Mouse (Mus musculus) MEL (cell line): ENCODE results near the gene Brip1. TPM values are rescaled to one million over a fixed set of nuclear protein-coding genes. Genes with fewer than 3 reads are reported as not detected.

Source experiments
- DNase-seq: peaks from one replicate; pipeline ENCODE4 v3.0.0; 2011; ENCODE audit warnings: low read depth, low spot score
- H3K27ac ChIP-seq: 2 replicates; pipeline ENCODE4 v1.5.1; 2012; ENCODE audit warnings: low read depth, mild to moderate bottlenecking, control low read depth, low read length, moderate library complexity; ENCODE audit not compliant: control insufficient read depth
- H3K27me3 ChIP-seq, 2 experiments: fragments of 150-350 bp in 1 of 2; sonication (generic) in 1 of 2; 2 replicates each; pipeline ENCODE4 v1.6.1; 2012; ENCODE audit warnings: low read length in 2 of 2, mild to moderate bottlenecking in 2 of 2, improper control_type of control experiment in 1 of 2, moderate library complexity in 1 of 2; ENCODE audit not compliant: insufficient read depth in 2 of 2, control insufficient read depth in 1 of 2
- H3K36me3 ChIP-seq, 2 experiments: 2 replicates each; pipeline ENCODE4 v1.6.1; 2012 to 2014; ENCODE audit warnings: low read length in 2 of 2, improper control_type of control experiment in 1 of 2, inconsistent platforms in 1 of 2, mild to moderate bottlenecking in 1 of 2; ENCODE audit not compliant: insufficient read depth in 2 of 2, control insufficient read depth in 1 of 2
- H3K4me1 ChIP-seq, 2 experiments: fragments of 150-350 bp in 1 of 2; sonication (generic) in 1 of 2; 2 replicates each; pipeline ENCODE4 v1.6.1; 2012; ENCODE audit warnings: low read length in 2 of 2, improper control_type of control experiment in 1 of 2, mild to moderate bottlenecking in 1 of 2; ENCODE audit not compliant: insufficient read depth in 2 of 2, control insufficient read depth in 1 of 2
- H3K4me3 ChIP-seq, 2 experiments: fragments of 150-350 bp in 1 of 2; sonication (generic) in 1 of 2; 2 replicates each; pipeline ENCODE4 v1.5.1; 2012; ENCODE audit warnings: low read depth in 2 of 2, low read length in 2 of 2, mild to moderate bottlenecking in 2 of 2, moderate library complexity in 2 of 2, control low read depth in 1 of 2, improper control_type of control experiment in 1 of 2; ENCODE audit not compliant: control insufficient read depth in 1 of 2, insufficient read depth in 1 of 2
- H3K79me2 ChIP-seq: 2 replicates; pipeline ENCODE4 v1.6.1; 2012; ENCODE audit warnings: mild to moderate bottlenecking, low read length, moderate library complexity; ENCODE audit not compliant: control insufficient read depth, poor library complexity, insufficient read depth
- H3K9ac ChIP-seq: 2 replicates; pipeline ENCODE4 v1.6.1; 2012; ENCODE audit warnings: low read depth, mild to moderate bottlenecking, control low read depth, low read length, moderate library complexity; ENCODE audit not compliant: control insufficient read depth, poor library complexity, severe bottlenecking
- H3K9me3 ChIP-seq: fragments of 150-350 bp; sonication (generic); replicated peaks from 2 replicates; pipeline ENCODE4 v1.6.1; 2012; ENCODE audit warnings: mild to moderate bottlenecking, low read length, improper control_type of control experiment, moderate library complexity; ENCODE audit not compliant: insufficient read depth
- BHLHE40 ChIP-seq: IDR thresholded peaks from 2 replicates; pipeline ENCODE4 v1.6.1; 2012; ENCODE audit warnings: low read depth, mild to moderate bottlenecking, inconsistent platforms, low read length, improper control_type of control experiment, borderline replicate concordance
- ELF1 ChIP-seq: IDR thresholded peaks from 2 replicates; pipeline ENCODE4 v1.6.1; 2014; ENCODE audit warnings: low read depth, mild to moderate bottlenecking, inconsistent platforms, low read length, improper control_type of control experiment, moderate library complexity
- EP300 ChIP-seq, 2 experiments: IDR thresholded peaks; 2 replicates each; pipeline ENCODE4 v1.6.1; 2011; ENCODE audit warnings: improper control_type of control experiment in 2 of 2, low read length in 2 of 2, low read depth in 1 of 2, mild to moderate bottlenecking in 1 of 2
- ETS1 ChIP-seq: IDR thresholded peaks from 2 replicates; pipeline ENCODE4 v1.6.1; 2012; ENCODE audit warnings: low read depth, mild to moderate bottlenecking, inconsistent platforms, low read length, improper control_type of control experiment, moderate library complexity
- GABPA ChIP-seq: IDR thresholded peaks from 2 replicates; pipeline ENCODE4 v1.6.1; 2012; ENCODE audit warnings: low read depth, mild to moderate bottlenecking, inconsistent platforms, low read length, improper control_type of control experiment, moderate library complexity
- GATA1 ChIP-seq: IDR thresholded peaks from 2 replicates; pipeline ENCODE4 v1.6.1; 2011; ENCODE audit warnings: low read depth, low read length, improper control_type of control experiment
- JUND ChIP-seq: IDR thresholded peaks from 2 replicates; pipeline ENCODE4 v1.6.1; 2011; ENCODE audit warnings: low read depth, mild to moderate bottlenecking, improper control_type of control experiment, low read length
- MAFK ChIP-seq: IDR thresholded peaks from 2 replicates; pipeline ENCODE4 v1.6.1; 2011; ENCODE audit warnings: low read depth, mild to moderate bottlenecking, low read length, improper control_type of control experiment, borderline replicate concordance
- MAX ChIP-seq: IDR thresholded peaks from 2 replicates; pipeline ENCODE4 v1.6.1; 2011; ENCODE audit warnings: low read length, improper control_type of control experiment
- MAZ ChIP-seq: IDR thresholded peaks from 2 replicates; pipeline ENCODE4 v1.6.1; 2012; ENCODE audit warnings: low read depth, mild to moderate bottlenecking, inconsistent platforms, low read length, improper control_type of control experiment
- MXI1 ChIP-seq: IDR thresholded peaks from 2 replicates; pipeline ENCODE4 v1.6.1; 2011; ENCODE audit warnings: mild to moderate bottlenecking, low read depth, low read length, improper control_type of control experiment
- MYB ChIP-seq: IDR thresholded peaks from 2 replicates; pipeline ENCODE4 v1.6.1; 2011; ENCODE audit warnings: mild to moderate bottlenecking, low read depth, low read length, improper control_type of control experiment
- MYC ChIP-seq: IDR thresholded peaks from 2 replicates; pipeline ENCODE4 v1.6.1; 2011; ENCODE audit warnings: low read depth, mild to moderate bottlenecking, low read length, improper control_type of control experiment, moderate library complexity
- POLR2A ChIP-seq, 2 experiments: IDR thresholded peaks; 2 replicates each; pipeline ENCODE4 v1.6.1; 2011 to 2012; ENCODE audit warnings: low read length in 2 of 2, mild to moderate bottlenecking in 2 of 2, control low read depth in 1 of 2, improper control_type of control experiment in 1 of 2, low read depth in 1 of 2, moderate library complexity in 1 of 2; ENCODE audit not compliant: control insufficient read depth in 1 of 2, insufficient read depth in 1 of 2, poor library complexity in 1 of 2
- POLR2AphosphoS2 ChIP-seq: IDR thresholded peaks from 2 replicates; pipeline ENCODE4 v1.6.1; 2011; ENCODE audit warnings: low read length, improper control_type of control experiment
- RAD21 ChIP-seq: IDR thresholded peaks from 2 replicates; pipeline ENCODE4 v1.6.1; 2011; ENCODE audit warnings: mild to moderate bottlenecking, low read depth, low read length, improper control_type of control experiment
- SIN3A ChIP-seq: IDR thresholded peaks from 2 replicates; pipeline ENCODE4 v1.6.1; 2012; ENCODE audit warnings: low read length, improper control_type of control experiment, inconsistent platforms
- TCF12 ChIP-seq: IDR thresholded peaks from 2 replicates; pipeline ENCODE4 v1.6.1; 2014; ENCODE audit warnings: low read depth, mild to moderate bottlenecking, inconsistent platforms, low read length, improper control_type of control experiment, moderate library complexity
- ZKSCAN1 ChIP-seq: IDR thresholded peaks from 2 replicates; pipeline ENCODE4 v1.6.1; 2012; ENCODE audit warnings: low read depth, mild to moderate bottlenecking, inconsistent platforms, low read length, improper control_type of control experiment, moderate library complexity
- ZNF384 ChIP-seq: IDR thresholded peaks from 2 replicates; pipeline ENCODE4 v1.6.1; 2012; ENCODE audit warnings: low read depth, mild to moderate bottlenecking, inconsistent platforms, low read length, improper control_type of control experiment
- polyA plus RNA-seq, 2 experiments: library from polyadenylated mRNA; stranded (reverse) in 1 of 2; unstranded in 1 of 2; fragments of >175 nt in 1 of 2; fragments of >200 nt in 1 of 2; gene quantifications; 2 replicates each; pipeline versions ENCODE4 v1.2.1 to v1.2.4; 2012; ENCODE audit warnings: low replicate concordance in 2 of 2, low read depth in 1 of 2; ENCODE audit not compliant: insufficient read length in 2 of 2, insufficient read depth in 1 of 2, missing spikeins in 1 of 2
- total RNA-seq: library from RNA; depleted of rRNA; stranded (reverse); fragments of 300-350 nt; gene quantifications from 2 replicates; pipeline ENCODE4 v1.2.3, GENCODE M21; 2012

Gene Brip1
- total and polyA plus RNA-seq, 3 experiments: 13.4 to 20.9 (median 14.9) TPM

DNA sequence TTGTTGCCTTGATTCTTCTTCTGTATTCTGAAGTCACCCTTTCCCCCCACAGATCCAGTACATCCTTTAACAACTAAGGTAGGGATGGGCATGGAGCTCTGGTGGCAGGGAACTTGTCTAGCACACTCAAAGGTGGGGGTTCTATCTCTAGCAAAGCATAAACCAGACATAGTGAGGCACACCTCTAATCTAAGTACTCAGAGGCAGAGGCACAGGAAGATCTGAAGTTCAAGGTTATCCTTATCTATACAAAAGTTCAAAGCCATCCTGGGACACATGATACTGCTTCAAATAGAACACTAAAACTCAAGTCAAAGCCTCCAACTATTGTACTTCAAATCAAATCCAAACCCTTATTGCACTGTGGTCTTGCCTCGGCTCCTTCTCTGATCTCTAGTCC lies 85.0 kb downstream of the Brip1 start (continued):
- TF ChIP-seq GATA1 (peak; percentile 61), ZNF384 (no peak), ELF1 (no peak), SIN3A (no peak; the same call in 1 of the 2 replicates), BHLHE40 (no peak), TCF12 (peak; percentile 65; the same call in 1 of the 2 replicates), MYB (no peak), MYC (no peak), MAFK (no peak), EP300 (IDR thresholded peaks at IDR 0.05; ENCODE audit: low read depth in 1 of 2, low read length in 2 of 2) (peak; percentile 50 to 67), ZKSCAN1 (no peak), ETS1 (no peak), POLR2A (IDR thresholded peaks at IDR 0.05; ENCODE audit: control insufficient read depth in 1 of 2, insufficient read depth in 1 of 2, low read depth in 1 of 2, low read length in 2 of 2, poor library complexity in 1 of 2) (no peak), MXI1 (no peak), POLR2AphosphoS2 (no peak), MAZ (no peak), JUND (no peak)

GRCm38 (mm10) chr11:86107276-86107675 lies 93.7 kb downstream of the Brip1 start:
- H3K36me3 ChIP-seq: peaks cover 0 to 5% of the 10 kb centered on the region in 2 experiments; a peak in 2 of 4 replicates
- peaks cover 0 to 9% of the 10 kb centered on the region in 2 experiments; a peak in 2 of 4 replicates for H3K4me1 ChIP-seq
- H3K9ac ChIP-seq: no peak overlapping the region
- no peak overlapping the region for H3K4me3 ChIP-seq
- no peak for TF ChIP-seq ETS1
- TF ChIP-seq RAD21: no peak
- no peak for TF ChIP-seq GABPA
- TF ChIP-seq, all 39 proteins: peak for 0
- H3K27ac ChIP-seq: no peak overlapping the region
- no peaks in the 10 kb centered on the region for H3K27me3 ChIP-seq
- H3K79me2 ChIP-seq: no peaks in the 10 kb centered on the region
- H3K9me3 ChIP-seq: no peaks in the 10 kb centered on the region
- no peak for DNase-seq

GRCm38 (mm10) chr11:86106596-86106995 lies 94.4 kb downstream of the Brip1 start:
- no peaks in the 10 kb centered on the region for H3K27me3 ChIP-seq
- no peaks in the 10 kb centered on the region for H3K9me3 ChIP-seq
- no peaks in the 10 kb centered on the region for H3K79me2 ChIP-seq
- H3K4me3 ChIP-seq: no peak overlapping the region
- peaks cover 0 to 4% of the 10 kb centered on the region in 2 experiments; a peak in 2 of 4 replicates for H3K36me3 ChIP-seq
- peaks cover 0 to 9% of the 10 kb centered on the region in 2 experiments; a peak in 2 of 4 replicates for H3K4me1 ChIP-seq
- no peak overlapping the region for H3K9ac ChIP-seq
- TF ChIP-seq MAX: peak; percentile 63; the same call in 1 of the 2 replicates
- no peak for TF ChIP-seq ELF1
- TF ChIP-seq EP300 (IDR thresholded peaks at IDR 0.05; ENCODE audit: low read depth in 1 of 2, low read length in 2 of 2): peak in 1 of 2 experiments; percentile 47; a peak in 2 of 4 replicates
- peak; percentile 56; the same call in 1 of the 2 replicates for TF ChIP-seq MXI1
- 0 out of 2 replicates have a peak, but pooled peaks have one; percentile 24 for TF ChIP-seq SIN3A
- TF ChIP-seq, all 39 proteins: peak for 4
- DNase-seq: peak; percentile 44
- no peak overlapping the region for H3K27ac ChIP-seq
